Mouse (Mus musculus): ENCODE measurements around the gene Ppcdc.
A peak's percentile ranks its signal among the peaks of the same experiment; 100 is the strongest.
"Not testable (repeated sequence)": the region's sequence is repeated elsewhere in the genome, so short reads cannot be mapped to it uniquely, and the experiment has no call there.

Gene Ppcdc

GRCm38 (mm10) chr9:57431202-57431601 lies 8.7 kb downstream of the Ppcdc start:
- DNase-seq (ENCODE audit: extremely low read depth, low read depth, low spot score): no peak

GRCm38 (mm10) chr9:57428391-57428790 lies 11.5 kb downstream of the Ppcdc start:
- no peak for DNase-seq (ENCODE audit: extremely low read depth, low read depth, low spot score)

- DNase-seq (ENCODE audit: extremely low read depth, low read depth, low spot score): no peak
Measured at GRCm38 (mm10) chr9:57427937-57428336, 12.0 kb downstream of the Ppcdc start.

- DNase-seq (ENCODE audit: extremely low read depth, low read depth, low spot score): not testable (repeated sequence)
Measured at GRCm38 (mm10) chr9:57427123-57427522, 12.8 kb downstream of the Ppcdc start.

GRCm38 (mm10) chr9:57425116-57425515 lies 14.8 kb downstream of the Ppcdc start:
- no peak for DNase-seq (ENCODE audit: extremely low read depth, low read depth, low spot score)

- DNase-seq (ENCODE audit: extremely low read depth, low read depth, low spot score): no peak
Measured at GRCm38 (mm10) chr9:57424066-57424465, 15.9 kb downstream of the Ppcdc start.

- DNase-seq (ENCODE audit: extremely low read depth, low read depth, low spot score): no peak
Measured at GRCm38 (mm10) chr9:57421688-57422111, 18.2 kb downstream of the Ppcdc start.

GRCm38 (mm10) chr9:57421121-57421571 lies 18.8 kb downstream of the Ppcdc start:
- no peak for DNase-seq (ENCODE audit: extremely low read depth, low read depth, low spot score)

GRCm38 (mm10) chr9:57420321-57421120 lies 19.4 kb downstream of the Ppcdc start:
- DNase-seq (ENCODE audit: extremely low read depth, low read depth, low spot score): peak; percentile 78

- DNase-seq (ENCODE audit: extremely low read depth, low read depth, low spot score): no peak
Measured at GRCm38 (mm10) chr9:57419521-57420267, 20.2 kb downstream of the Ppcdc start.

- DNase-seq (ENCODE audit: extremely low read depth, low read depth, low spot score): no peak
Measured at GRCm38 (mm10) chr9:57417341-57417740, 22.6 kb downstream of the Ppcdc start.

- no peak for DNase-seq (ENCODE audit: extremely low read depth, low read depth, low spot score)
Measured at GRCm38 (mm10) chr9:57407120-57407905, 32.6 kb downstream of the Ppcdc start.

GRCm38 (mm10) chr9:57406395-57406794 lies 33.5 kb downstream of the Ppcdc start:
- no peak for DNase-seq (ENCODE audit: extremely low read depth, low read depth, low spot score)

GRCm38 (mm10) chr9:57404036-57404435 lies 35.9 kb downstream of the Ppcdc start:
- no peak for DNase-seq (ENCODE audit: extremely low read depth, low read depth, low spot score)

GRCm38 (mm10) chr9:57402318-57403251 lies 37.3 kb downstream of the Ppcdc start:
- no peak for DNase-seq (ENCODE audit: extremely low read depth, low read depth, low spot score)

- DNase-seq (ENCODE audit: extremely low read depth, low read depth, low spot score): no peak
Measured at GRCm38 (mm10) chr9:57398773-57399172, 41.2 kb downstream of the Ppcdc start.

- DNase-seq (ENCODE audit: extremely low read depth, low read depth, low spot score): no peak
Measured at GRCm38 (mm10) chr9:57392892-57393291, 47.0 kb downstream of the Ppcdc start.

GRCm38 (mm10) chr9:57390869-57391268 lies 49.1 kb downstream of the Ppcdc start:
- peak; percentile 82 for DNase-seq (ENCODE audit: extremely low read depth, low read depth, low spot score)

GRCm38 (mm10) chr9:57389131-57389530 lies 50.8 kb downstream of the Ppcdc start:
- DNase-seq (ENCODE audit: extremely low read depth, low read depth, low spot score): no peak

- DNase-seq (ENCODE audit: extremely low read depth, low read depth, low spot score): no peak
Measured at GRCm38 (mm10) chr9:57386926-57387325, 53.0 kb downstream of the Ppcdc start.
